Mouse (Mus musculus) liver, postnatal 0 days (tissue): Measurements from ENCODE around the gene Rere.

Source experiments
- CTCF ChIP-seq: sonication (generic); IDR thresholded peaks from 2 replicates; pipeline ENCODE4 v1.5.1; 2016; ENCODE audit warnings: antibody characterized with exemption, low read depth
- EP300 ChIP-seq: IDR thresholded peaks from 2 replicates; pipeline ENCODE4 v1.6.1; 2016; ENCODE audit warnings: antibody characterized with exemption, low read depth, mild to moderate bottlenecking

DNA sequence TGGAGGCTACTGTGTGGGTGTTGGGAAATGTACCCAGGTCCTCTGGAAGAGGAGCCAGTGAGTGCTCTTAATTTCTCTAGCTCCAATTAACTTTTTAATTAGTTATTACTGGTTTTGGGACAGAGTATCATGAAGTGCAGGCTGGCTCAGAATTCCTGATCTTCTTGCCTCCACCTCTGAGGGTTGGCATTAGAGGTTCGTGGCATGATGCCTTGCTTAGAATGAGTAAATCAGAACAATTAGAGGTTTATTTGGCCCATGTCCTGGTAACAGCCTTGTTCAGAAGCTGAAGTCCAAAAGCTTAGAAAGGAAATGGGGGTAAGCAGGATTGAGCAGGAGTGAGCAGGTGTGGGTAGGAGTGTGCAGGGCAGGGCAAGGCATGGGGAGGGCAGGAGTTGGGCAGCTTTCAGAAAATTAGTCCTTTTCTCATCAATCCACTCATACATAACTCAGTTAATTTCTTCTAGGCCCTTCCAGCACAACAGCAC lies 94.0 kb downstream of the Rere start:
- TF ChIP-seq CTCF (no peak), EP300 (no peak)
